ENCODE assay signal across 8 mouse cellular contexts in the genomic region with DNA sequence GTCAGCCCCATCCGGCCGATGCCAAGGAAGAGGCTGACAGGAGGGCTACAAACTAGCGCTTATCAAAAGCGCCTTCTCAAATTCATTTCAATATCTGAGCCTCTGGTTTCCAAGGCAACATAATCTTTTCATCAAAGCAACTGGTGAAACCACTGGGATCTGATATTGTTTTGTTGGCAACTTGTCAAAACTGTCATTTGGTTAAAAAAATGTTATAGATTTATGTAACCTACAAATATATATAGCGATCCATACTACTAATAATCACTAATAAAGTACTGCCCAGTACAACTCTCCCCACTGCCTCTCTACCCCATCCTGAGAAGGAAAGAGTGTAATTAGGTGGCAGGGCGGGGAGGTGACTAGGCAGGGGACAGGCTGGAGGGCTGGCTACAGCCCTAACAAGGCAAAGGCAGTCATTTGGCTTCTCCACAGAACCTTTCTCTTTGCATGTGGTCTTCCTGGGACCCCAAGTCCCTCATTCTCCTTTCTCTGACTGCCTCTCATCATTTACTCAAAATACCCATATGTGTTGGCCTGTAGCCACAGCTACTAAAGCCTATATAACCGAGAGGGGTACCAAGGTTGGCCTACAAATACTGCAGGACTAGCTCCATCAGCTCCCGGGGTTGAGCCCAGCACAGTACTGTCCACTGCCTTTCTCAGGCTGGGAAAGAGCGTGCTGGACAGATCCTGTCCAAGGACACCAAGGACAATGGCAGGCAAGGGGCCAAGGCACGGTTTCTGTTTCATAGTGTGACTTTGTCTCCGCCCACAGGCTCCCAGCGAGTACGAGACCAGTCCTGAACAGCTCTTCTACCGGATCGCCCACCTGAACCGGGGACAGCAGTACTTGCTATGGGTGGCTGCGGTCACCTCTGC.
DNase-seq lines count a peak whose midpoint lies in the region; ATAC-seq and TF ChIP-seq lines count a peak whose summit lies in the region.

No protein-coding gene starts in this region.

- H3K36me3 ChIP-seq in lung, postnatal 0 days (ENCODE audit: insufficient read depth, low read length): no peaks in the 10 kb centered on the region

- ATAC-seq in lung, postnatal 0 days: peak; percentile 32; the same call in 1 of the 2 replicates
- no peak for ATAC-seq in activated CD4-positive, CD25-positive, alpha-beta regulatory T cell, adult 4 months

- H3K4me2 ChIP-seq in lung, postnatal 0 days (replicated peaks; ENCODE audit: low read depth, low read length): no peak overlapping the region

- no peaks in the 10 kb centered on the region for H3K4me1 ChIP-seq in lung, postnatal 0 days (ENCODE audit: insufficient read depth, low read depth, low read length)

- intact Hi-C loops in left cerebral cortex, postnatal 4 days (cut with DNase I): no loop called here
- intact Hi-C loops in left cerebral cortex, postnatal 36 days (cut with DNase I): no loop called here

- no peak overlapping the region for H3K9ac ChIP-seq in lung, postnatal 0 days (replicated peaks; ENCODE audit: low read depth)

- 47% methylated on average over 17 of the region's 17 CpGs for WGBS in lung, postnatal 0 days

- H3K9me3 ChIP-seq in lung, postnatal 0 days (ENCODE audit: low read length): no peaks in the 10 kb centered on the region

- TF ChIP-seq EP300 in lung, postnatal 0 days (IDR thresholded peaks at IDR 0.05): no peak

- no peaks in the 10 kb centered on the region for H3K27me3 ChIP-seq in lung, postnatal 0 days (replicated peaks; ENCODE audit: insufficient read depth, low read length)

- no peak overlapping the region for H3K27ac ChIP-seq in lung, postnatal 0 days (ENCODE audit: low read length)

- TF ChIP-seq CTCF in lung, postnatal 0 days (IDR thresholded peaks at IDR 0.05): no peak

- DNase-seq in left cerebral cortex, postnatal 4 days: peak; percentile 85
- no peak for DNase-seq in left cerebral cortex, postnatal 36 days (ENCODE audit: low spot score in 2 of 2)
- peak; percentile 46 for DNase-seq in cerebellum, adult 11-12 months
- peak; percentile 38 for DNase-seq in heart, adult 8-10 months (ENCODE audit: low spot score)
- peak; percentile 57 for DNase-seq in lung, postnatal 0 days (ENCODE audit: low spot score)
- peak; percentile 2 for DNase-seq in yolk sac, embryonic 10.5 days (ENCODE audit: low spot score)
- DNase-seq in T-cell, adult 2 months (ENCODE audit: low spot score): no peak

- H3K4me3 ChIP-seq in lung, postnatal 0 days (ENCODE audit: low read depth, low read length): no peak overlapping the region

Comparison
In these comparisons a context has a peak if more than half of its experiments do, and no peak if none do; other contexts are left out.
1. DNase-seq: peak in left cerebral cortex, postnatal 4 days (single experiment), cerebellum, adult 11-12 months (single experiment), heart, adult 8-10 months (single experiment), lung, postnatal 0 days (single experiment) and yolk sac, embryonic 10.5 days (single experiment); none in left cerebral cortex, postnatal 36 days (0 of 2) and T-cell, adult 2 months (single experiment).